Mouse (Mus musculus): ENCODE data around the gene Islr.

GRCm38 (mm10) chr9:58143419-58143818 is 60.7 kb downstream of the Islr start:
- TF ChIP-seq CTCF (IDR thresholded peaks at IDR 0.05; ENCODE audit: low read depth, low read length) (no peak), POLR2A (IDR thresholded peaks at IDR 0.05; ENCODE audit: borderline replicate concordance, low read depth, low read length) (no peak)
